Mouse (Mus musculus) urinary bladder, adult 18-20 months (tissue): ENCODE data around the gene Pomt1.

Source experiments
- DNase-seq, 2 experiments: peaks; one replicate each; pipeline ENCODE4 v3.0.0; 2022; ENCODE audit warnings: low spot score in 2 of 2, mixed read lengths in 2 of 2

The Pomt1 gene

DNA sequence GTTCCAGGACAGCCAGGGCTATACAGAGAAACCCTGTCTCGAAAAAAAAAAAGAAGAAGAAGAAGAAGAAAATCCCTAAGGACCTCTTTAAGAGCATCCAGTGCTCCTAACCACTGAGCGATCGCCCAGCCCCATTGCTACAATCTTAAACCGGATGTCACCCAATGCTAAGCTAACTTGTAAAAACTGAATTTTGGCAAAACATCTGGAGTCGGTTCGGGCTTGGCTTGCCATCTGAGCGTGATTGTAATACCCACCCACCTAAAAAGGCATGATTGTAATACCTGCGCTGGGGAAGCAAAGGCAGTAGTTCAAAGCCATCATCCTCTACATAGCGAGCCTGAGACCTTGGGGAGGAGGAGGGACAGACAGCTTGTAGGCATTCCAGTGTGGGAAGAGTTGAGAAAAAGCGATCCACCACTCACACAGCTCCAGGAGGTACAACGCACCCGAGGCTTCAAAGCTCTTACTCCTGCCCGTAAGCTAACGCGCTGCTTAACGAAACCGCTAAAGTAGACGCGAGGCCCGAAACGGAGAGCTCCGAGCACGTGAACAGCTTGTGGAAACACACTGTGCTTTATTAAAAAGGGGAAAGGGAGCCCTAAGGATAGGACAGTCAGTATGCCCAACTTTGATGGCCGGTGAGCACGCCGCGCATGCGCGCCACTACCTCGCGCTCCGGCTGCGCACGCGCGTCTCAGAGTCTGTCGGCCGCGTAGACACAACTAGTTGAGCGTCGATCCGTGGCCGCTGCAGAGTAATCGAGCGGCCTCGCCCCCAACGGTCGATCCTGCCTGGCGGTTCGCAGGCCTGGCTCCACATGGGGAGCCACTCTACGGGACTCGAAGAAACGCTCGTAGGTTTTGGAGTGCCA is at the start of gene Pomt1:
Gene Pomt1, plus strand, starts transcription at position 705 of the 874 bp plus-strand sequence.
- peak; percentile 81 to 84 for DNase-seq

DNA sequence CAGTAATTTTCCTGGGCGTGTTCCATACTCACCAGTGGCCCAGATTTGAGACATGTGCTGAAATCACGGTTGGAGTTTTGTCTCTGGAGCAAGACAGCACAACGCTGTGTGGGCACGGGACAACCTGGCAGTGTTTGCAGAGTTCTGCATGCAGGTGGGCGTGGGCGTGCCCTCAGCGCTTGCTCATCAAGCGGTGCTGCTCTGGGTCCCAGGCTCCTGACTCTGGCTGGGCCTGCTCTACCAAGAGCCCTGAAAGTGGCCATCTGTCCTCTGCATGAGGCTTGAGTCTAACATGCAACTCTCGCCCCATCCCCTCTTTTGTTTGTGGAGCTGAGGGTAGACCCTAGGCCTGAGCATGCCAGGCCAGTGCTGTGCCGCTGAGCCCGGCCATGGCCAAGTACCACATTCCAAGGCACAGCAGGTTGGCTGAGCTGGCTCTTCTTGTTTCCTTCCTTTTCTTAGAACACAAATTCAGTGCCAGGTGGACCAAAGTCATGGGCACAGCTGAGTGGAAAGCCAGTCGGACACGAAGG is 49.3 kb upstream of the Pomt1 start:
- no peak for DNase-seq

DNA sequence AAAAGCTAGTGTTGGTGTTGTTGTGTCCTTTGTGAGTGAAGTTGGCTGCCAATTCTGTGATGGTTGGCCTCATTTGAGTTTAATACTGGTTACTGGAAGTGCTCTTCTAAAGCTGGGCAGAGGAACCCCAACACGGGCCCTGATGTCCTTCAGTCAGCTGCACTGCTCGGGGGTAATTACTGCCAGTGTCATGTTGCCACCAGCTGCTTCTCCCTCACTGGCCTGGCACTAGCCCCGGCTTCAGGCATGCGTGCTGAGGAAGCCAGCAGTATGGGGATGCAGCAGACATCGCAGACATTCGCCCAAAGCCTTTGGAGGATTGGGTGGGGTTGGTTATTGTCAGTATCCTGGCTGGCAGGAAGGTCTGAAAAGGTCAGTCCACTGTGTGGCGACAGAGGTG is 48.7 kb upstream of the Pomt1 start:
- no peak for DNase-seq

DNA sequence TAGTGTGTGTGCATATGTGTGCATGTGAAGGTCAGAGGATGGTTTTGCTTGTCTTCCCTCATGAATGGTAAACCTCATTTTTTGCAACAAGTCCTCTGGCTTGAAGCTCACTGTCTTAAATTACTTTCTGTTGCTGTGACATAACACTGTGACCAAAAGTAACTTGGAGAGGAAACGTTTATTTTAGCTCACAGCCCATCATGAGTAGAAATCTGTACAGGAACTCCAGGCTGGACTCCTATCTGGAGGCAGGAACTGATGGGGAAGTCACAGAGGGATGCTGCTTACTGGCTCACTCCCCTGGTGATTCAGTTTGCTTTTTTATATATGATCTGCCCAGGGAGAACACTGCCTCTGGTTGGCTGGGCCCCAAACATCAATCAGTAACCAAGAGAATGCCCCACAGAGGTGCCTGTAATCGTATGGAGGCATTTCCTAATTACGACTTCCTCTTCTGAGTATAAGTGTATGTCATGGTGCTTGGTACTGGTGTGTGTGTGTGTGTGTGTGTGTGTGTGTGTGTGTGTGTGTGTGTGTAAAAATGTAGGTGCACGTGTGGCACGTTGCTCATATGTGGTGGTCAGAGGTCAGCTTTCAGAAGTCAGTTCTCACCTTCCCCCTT is 47.2 kb upstream of the Pomt1 start:
- DNase-seq: no peak

DNA sequence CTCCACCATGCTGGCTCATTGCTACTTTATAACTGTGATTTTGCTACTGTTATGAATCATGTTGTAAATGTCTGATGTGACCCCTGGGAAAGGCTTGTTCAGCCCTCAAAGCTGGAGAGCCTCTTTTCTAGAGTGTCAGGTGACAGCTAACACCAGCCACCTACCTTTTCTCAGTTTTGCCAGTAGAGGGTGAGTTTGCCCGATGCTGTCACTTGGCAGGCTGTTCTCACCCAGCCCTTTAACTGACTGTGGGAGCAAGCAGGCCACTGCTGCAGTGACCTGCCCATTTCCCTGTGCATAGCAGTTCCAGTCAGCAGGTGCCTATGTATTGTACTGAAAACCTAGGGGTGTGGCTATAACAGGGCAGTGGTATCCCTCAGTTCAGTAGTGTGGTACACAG is 45.8 kb upstream of the Pomt1 start:
- DNase-seq: no peak

DNA sequence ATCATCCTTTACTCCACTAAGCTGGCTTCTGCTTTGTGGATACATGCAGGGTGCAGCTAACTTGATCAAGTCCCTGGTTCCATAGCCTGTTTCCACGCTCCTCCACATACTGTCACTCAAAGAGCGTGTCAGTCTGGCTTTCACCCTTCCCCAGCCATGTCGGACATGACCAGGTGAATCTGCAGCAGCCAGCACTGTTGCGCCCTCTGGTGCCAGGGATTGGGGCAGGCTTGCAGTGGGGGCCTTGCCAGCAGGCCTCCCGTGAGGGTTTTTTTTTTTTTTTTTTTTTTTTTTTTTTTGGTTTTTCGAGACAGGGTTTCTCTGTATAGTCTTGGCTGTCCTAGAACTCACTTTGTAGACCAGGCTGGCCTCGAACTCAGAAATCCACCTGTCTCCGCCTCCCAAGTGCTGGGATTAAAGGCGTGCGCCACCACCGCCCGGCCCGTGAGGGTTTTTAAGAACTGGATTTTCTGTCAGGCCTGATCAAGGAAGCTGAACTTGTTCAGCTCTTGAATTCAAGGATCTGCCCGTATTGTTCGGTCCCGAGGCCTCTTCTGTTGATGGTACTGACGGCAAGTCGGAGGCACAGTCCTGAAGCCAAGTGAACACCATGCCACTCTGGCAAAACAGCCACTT is 44.4 kb upstream of the Pomt1 start:
- no peak for DNase-seq

DNA sequence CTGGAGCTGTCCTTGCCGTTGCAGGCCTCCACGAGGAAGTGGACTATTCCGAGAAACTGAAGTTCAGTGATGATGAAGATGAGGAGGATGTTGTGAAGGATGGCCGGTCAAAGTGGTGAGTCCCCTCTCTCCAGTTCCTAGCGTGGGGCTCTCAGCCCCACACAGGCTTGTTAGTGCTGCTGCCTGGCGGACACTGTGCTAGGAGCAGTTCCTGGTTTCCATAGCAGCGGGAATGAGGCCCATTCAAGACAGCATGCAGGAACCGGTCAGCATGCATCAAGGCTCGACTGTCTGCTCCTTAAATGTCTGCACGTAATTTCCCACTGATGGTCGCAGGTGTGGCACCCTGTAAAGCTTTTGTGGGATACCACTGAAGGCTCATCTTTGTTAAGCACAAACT is 37.4 kb upstream of the Pomt1 start:
- no peak for DNase-seq

DNA sequence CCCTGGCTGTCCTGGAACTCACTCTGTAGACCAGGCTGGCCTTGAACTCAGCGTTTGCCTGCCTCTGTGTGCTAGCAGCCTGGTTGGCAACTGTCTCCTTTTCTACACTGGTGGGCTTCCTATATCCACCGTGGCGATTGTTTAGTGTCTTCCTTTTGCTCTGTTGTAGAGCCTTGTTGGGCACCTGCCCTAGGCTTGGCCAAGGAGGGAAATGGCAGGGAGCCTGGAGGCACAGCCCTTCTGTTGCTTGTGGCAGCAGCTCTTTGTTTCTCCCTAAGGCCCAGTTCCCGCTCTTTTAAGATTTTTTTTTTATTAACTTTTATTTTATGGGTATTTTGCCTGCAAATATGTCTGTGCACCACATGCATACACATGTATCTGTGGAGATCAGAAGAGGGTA is 36.4 kb upstream of the Pomt1 start:
- DNase-seq: no peak

DNA sequence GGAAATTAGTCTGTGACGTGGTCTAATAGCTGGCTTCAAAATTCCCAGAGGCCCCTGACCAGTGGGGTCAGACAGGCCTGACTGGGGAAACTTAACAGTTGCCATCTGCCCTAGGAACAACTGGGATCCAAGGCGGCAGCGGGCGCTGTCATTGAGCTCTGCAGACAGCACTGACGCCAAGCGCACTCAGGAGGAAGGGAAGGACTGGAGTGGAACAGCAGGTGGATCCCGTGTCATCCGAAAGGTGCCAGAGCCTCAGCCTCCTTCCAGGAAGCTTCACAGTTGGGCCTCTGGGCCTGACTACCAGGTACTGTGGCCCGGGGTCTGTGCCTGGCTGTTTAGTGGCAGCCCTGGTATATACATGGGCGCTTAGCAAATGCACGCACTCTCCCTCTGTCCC is 35.7 kb upstream of the Pomt1 start:
- no peak for DNase-seq

DNA sequence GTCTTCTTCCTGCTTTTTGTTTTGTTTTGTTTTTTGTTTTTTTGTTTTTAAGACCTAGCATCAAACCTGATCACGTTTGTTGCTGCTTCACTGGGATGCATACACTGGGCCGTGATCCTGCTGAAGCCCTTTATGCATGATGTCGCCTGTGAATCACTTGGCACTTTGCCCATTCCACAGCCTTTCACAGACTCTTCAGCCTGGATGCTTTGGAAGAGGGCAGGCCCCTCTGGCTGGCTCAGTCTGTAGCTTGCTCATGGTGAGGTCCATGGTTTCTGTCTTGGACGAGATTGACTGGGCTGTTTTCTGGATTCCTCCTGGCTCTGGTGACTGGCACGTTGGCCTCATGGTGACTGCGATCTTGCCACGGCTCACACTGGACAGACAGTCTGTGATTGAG is 34.9 kb upstream of the Pomt1 start:
- DNase-seq: no peak

DNA sequence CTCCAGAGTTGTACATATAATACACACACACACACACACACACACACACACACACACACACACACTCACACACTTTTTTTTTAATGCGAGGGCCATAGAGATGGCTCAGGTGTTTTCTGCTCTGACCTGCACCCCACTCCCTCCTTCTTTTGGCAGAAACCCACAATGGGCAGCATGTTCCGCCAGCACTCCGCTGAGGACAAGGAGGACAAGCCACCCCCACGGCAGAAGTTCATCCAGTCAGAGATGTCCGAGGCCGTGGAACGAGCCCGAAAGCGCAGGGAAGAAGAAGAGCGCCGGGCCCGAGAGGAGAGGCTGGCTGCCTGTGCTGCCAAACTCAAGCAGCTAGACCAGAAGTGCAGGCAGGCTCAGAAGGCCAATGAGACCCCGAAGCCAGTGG is 32.5 kb upstream of the Pomt1 start:
- DNase-seq: no peak

DNA sequence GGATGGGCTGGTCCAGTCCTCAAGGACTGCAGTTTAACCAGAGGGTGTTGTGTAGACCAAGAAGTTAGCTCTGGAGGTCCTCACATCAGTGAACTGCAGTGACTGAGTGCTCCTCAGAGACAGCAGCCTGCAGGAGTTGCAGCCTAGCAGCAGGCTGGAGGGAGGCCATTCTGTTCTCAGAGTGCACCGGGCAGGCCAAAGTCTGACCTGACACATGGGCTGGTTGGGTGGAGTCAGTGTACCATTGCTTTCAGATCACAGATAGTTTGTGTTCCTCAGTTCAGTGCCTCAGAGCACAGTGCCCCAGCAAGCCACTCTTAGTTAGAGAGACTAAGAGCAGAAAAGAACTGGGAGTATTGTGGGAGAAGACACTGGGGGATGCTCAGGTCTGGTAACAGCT is 28.7 kb upstream of the Pomt1 start:
- no peak for DNase-seq

DNA sequence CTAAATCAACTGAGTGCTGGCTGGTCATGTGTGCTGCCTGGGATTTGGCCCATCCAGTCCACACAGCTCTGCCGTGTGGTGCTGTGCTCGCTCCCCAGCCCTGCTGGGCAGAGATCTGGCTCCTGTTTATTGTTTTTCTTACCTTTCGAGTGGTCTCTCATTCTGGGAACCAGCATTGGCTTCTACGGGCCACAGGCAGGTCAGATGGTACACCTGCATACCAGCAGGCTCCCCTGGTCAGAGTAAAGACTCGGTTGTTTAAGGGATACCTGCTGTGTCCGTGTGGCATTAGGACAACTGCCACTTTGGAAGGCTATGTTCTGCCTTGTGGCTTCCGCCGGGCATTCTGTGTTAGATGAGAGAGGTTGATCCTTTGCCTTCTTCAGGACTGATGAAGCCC is 24.7 kb upstream of the Pomt1 start:
- DNase-seq: no peak

DNA sequence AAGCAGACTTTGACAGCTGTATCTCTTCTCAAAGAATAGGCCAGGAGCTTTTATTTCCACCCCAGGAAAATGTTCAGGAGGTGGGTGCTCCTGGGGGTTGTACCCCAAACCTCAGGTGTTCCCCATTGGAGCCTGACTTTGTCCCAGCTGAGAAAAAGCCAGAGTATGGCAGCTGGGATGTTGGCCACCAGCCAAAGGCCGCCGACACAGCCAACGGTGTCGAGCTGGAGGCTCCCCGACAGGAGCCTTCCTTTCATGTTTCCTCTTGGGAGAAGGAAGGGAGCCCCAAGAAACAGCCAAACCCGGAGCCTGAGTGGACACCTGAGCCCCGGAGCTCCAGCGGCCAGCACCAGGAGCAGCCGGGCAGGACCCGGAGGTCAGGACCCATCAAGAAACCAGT is 23.4 kb upstream of the Pomt1 start:
- no peak for DNase-seq

DNA sequence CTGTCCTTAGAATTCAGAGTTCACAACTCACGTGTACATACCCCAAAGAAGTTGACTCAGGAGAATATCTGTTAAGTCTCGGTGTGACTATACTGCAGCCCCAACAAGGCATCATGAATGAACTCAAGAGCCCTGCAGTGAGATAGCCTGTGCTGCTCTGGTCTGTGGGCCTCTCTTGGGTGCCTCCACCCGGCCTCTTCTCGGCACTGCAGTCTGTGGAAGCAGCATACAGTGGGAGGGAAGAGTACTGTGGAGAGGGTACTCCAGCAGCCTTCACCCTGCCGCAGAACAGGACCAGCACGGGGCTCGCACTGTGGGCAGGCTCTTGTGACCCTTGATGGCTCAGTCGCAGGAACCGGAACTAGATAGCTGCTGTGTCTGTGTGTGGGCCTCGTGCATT is 20.8 kb upstream of the Pomt1 start:
- no peak for DNase-seq

DNA sequence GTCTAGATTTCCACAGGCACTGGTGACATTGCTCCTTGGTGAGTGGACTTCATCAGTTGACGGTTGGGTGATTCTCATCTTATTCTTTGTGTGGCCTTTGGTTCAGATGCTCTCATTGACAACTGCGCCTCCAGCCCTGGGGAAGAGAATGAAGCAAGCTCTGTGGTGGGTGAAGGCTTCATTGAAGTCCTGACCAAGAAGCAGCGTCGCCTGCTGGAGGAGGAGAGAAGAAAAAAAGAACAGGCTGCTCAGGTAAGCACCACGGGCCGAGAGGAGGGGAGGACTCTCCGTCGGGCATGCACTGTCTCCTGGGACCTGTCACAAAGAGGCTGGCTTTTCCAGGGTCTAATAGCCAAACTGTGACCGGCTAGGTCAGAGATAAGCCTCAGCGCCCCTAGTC is 19.9 kb upstream of the Pomt1 start:
- DNase-seq: no peak

DNA sequence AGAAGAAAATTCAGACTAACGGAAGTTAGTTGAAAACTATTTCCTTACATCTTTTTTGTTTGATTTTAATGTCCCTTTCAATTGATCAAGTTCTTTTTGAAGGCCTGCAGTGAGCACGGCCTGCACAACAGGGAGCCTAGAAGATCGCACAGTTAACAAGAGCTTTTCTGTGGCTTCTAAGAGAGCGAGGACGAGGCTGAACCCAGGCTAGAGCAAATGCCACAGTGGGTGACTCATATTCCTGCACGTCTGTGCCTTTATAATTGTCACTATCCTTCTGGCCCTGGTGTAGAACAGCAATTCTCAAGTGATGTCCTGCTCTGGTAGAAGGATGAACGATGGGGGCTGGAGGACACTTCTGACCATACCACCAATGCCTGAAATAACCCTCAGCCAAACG is 18.7 kb upstream of the Pomt1 start:
- no peak for DNase-seq

DNA sequence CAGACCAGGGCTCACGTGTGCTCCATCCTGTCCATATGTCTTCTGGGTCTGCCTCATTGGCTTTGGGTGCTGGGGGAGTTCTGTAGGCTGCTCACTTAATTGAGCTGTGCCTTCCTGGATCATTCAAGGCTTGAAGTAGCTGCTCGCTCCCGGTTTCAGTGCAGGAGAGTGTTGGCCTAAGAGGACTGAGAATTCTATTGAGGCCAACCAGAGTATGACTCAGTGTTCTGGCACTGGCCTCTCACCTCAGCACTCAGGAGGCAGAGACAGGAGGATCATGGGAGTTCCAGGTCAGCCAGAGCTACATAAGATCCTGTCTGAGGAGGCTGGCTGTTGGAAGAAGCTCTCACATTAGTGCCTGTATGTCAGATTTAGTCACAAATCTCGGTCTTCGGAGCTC is 18.3 kb upstream of the Pomt1 start:
- DNase-seq: no peak

DNA sequence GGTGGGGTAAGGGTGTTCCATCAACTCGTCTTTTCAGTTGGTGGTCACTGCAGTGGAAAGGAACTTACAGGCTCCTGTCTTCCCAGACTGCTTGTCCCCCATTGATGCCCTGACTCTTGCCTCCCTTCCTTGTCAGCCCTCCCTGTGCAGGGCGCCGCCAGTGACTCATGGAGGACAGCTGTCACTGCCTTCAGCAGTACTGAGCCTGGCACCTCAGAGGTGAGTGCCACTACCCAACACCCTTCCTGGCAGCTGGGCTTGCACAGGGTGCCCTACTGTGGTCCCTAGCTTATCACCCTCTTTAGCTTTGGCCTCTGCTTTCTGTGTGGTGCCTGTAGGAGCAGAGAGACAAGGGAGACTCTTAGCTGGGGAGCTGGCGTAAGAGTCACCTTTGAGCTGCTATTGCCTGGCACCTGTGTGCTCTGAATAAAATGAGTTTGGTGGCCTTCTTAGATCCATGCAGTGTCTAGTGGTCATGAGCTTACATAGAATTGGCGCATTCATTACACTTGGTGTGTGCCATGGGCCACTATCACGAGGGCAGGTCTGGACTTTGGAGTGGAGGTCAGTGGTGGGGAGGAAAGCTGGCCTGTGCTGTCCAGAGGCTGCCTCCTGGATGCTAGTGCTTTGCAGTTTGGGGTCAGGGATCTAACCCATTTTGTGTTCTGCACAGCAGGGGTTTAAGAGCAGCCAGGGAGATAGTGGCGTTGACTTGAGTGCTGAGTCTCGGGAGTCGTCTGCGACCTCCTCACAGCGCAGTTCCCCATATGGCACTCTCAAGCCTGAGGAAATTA is 17.7 kb upstream of the Pomt1 start:
- DNase-seq: no peak

DNA sequence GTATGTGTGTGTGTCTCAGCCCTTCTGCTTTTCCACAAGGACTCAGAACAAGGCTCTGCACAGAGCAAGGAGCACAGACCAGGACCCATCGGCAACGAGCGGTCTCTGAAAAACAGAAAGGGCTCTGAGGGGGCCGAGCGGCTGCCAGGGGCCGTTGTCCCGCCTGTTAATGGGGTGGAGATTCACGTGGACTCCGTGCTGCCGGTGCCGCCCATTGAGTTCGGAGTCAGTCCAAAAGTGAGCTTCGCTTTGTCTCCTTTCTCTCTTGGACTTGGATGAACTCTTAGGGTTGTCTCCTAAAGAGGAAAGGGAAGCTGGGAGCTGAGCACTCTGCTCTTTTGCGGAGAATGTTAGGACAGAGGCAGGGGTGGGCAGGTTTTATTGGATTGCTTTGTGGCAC is 16.9 kb upstream of the Pomt1 start:
- no peak for DNase-seq

DNA sequence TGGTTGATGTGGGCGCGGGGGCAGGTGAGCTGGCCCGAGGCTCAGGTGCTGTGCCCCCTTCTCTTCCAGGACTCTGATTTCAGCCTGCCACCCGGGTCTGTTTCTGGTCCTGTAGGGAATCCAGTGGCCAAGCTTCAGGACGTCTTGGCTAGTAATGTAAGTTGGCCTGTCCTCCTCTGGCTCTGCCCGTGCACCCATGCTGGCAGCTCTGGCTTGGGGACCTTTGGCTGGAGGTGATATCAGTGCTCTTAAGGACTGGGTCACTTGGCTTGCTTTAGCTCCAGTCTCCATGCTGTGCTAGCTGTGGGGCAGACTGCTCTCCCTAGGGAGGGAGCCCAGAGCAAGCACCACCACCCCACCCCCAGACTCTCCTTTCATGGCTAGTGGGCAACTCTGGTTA is 16.4 kb upstream of the Pomt1 start:
- no peak for DNase-seq

DNA sequence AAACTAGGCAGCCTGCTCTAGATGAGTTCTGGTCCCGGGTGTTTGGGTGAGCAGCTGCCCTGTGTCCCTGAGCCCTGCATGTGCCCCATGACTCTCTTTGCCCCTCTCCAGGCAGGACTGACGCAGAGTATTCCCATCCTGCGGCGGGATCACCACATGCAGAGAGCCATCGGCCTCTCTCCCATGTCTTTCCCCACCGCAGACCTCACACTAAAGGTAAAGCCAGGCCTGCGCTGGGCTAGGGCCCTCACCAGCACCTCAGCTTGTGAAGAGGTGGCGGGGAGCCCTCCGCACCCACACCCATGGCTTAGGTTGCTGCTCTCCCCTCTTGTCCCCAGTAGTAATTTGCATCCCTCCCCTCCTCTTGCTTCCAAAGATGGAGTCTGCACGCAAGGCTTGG is 15.4 kb upstream of the Pomt1 start:
- DNase-seq: no peak
